Mouse (Mus musculus) cerebellum, adult 9-10 months (tissue): ENCODE measurements around the gene 2610528J11Rik.
"Not testable (repeated sequence)": the region's sequence is repeated elsewhere in the genome, so short reads cannot be mapped to it uniquely, and the experiment has no call there.

Source experiments
- DNase-seq: peaks from one replicate; pipeline ENCODE4 v3.0.0; 2022

Gene 2610528J11Rik

GRCm38 (mm10) chr4:118526408-118527334 is at the start of gene 2610528J11Rik:
TSS of gene 2610528J11Rik (plus strand) at chr4:118526999.
- DNase-seq = no peak

GRCm38 (mm10) chr4:118489717-118490132 is 37.1 kb upstream of the 2610528J11Rik start, which contains the start of gene Tie1:
TSS of gene Tie1 (minus strand) at chr4:118490061.
- no peak for DNase-seq

- DNase-seq = no peak
These were observed 36.3 kb upstream of the 2610528J11Rik start for GRCm38 (mm10) chr4:118490461-118490860.

DNA sequence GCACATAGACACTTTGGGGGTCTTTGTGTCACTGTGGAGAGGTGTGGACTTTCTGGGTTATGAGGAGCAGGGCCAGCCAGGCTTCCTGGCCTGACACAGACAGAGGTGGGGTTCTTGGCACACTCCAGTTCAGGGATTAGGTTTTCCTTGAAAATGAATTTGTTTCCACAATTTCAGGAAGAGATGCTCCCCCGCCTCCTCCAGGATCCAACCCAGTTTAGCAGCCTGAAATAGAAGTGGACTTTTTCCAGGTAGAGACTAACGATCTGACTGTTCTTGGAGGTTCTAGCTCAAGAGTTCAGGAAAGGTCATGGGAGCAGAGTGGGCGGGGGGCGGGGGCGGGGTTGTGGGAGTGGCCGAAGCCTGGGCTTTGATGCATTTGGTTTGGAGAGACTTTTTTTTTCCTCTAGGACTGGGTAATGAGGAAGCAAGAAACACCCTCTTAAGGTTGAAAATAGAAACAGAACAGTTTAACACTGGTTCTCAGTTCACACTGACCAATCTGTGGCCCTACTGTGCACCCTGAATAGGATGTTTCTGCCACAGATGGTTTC is 26.6 kb upstream of the 2610528J11Rik start:
- DNase-seq = no peak

DNA sequence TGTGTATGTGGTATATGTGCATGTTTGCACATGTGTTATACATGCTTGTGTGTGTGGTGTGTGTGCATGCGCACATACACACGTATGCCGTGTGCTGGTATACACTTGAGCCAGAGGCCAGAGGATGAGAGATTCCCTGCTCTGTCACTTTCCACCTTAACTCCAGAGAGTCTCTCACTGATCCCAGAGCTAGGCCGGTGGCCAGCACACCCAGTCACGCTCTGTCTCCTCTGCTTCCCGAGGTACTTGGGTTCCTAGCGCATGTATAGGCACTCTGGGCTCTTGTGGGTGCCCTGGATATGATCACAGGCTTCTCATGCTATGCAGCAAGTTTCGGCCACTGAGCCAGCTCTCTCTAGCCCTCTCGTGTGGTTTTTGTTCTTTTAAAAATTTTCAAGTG is 26.0 kb upstream of the 2610528J11Rik start:
- DNase-seq = no peak

DNA sequence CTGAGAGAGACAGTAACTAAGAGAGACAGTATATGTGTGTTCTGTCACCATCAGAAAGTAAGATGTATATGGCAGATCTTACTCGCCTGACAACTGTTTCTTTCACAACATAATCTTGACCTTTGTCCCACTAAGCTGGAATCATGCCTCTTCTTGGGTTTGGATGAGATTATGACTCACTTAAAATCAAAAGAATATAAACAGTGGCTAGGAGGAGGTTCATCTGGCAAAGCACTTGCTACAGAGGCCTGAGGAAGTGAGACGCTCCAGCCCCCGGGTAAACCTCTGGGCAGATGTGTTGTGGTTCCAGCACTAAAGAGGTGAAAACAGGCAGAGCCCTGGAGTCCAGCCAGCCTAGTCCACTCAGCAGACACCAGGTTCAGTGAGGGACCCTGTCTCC is 21.2 kb upstream of the 2610528J11Rik start:
- no peak for DNase-seq

DNA sequence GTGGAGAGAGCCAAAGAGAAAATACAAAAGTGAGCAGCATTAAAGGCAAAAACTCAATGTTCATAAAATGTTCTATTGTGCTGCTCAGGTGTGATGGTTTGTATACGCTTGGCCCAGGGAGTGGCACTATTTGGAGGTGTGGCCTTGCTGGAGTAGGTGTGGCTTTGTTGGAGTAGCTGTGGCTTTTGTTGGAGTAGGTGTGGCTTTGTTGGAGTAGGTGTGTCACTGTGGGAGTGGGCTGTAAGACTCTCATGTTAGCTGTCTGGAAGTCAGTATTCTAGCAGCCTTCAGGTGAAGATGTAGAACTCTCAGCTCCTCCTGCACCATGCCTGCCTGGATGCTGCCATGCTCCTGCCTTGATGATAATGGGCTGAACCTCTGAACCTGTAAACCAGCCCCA is 19.6 kb upstream of the 2610528J11Rik start:
- not testable (repeated sequence) for DNase-seq

GRCm38 (mm10) chr4:118509050-118509449 is 17.7 kb upstream of the 2610528J11Rik start:
- no peak for DNase-seq

- DNase-seq = no peak
These were observed 9.9 kb upstream of the 2610528J11Rik start for GRCm38 (mm10) chr4:118516699-118517496.

GRCm38 (mm10) chr4:118517497-118518146 is 9.2 kb upstream of the 2610528J11Rik start:
- no peak for DNase-seq

DNA sequence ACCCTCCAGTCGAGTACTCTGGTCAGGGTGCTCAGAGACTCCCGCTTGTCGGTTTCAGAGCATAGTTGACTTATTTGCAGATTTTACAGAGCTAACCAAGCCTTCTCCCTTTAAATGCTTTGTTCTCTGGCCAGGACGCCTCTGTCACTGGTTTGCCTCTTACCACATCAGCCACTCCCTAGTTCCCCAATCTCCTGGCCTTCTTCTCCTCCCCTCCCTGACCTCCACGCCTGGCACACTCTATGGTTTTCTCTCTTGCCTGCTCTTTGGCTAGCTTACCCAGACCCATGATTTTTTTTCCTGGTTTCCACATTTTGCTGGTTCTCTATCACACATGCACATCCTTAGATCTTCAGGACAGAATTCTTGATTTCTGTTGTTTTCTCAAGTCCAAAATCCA is 8.6 kb upstream of the 2610528J11Rik start:
- no peak for DNase-seq

GRCm38 (mm10) chr4:118522248-118522647 is 4.6 kb upstream of the 2610528J11Rik start:
- no peak for DNase-seq

GRCm38 (mm10) chr4:118523976-118524375 is 2.8 kb upstream of the 2610528J11Rik start:
- DNase-seq = no peak

DNA sequence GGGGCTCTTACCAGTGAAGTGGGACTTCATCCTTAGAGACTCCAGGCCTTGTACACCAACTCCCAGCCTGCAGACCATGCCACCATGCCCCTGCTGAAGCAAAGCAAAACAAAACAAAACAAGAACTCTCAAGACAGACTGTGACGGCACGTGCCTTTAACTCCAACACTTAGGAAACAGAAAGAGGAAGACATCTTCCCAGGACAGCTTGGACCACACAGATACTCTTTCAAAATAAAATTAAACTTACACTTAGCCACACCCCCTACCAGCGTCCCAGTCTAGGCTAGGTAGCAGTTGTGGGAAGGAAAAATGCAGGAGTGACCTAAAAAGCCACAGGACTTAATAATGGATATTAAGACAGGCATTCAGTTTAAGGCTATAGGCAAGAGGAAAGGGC is 1.0 kb upstream of the 2610528J11Rik start:
- no peak for DNase-seq

GRCm38 (mm10) chr4:118527335-118527681 is 509 bp downstream of the 2610528J11Rik start:
- no peak for DNase-seq

GRCm38 (mm10) chr4:118527720-118528119 is 921 bp downstream of the 2610528J11Rik start:
- no peak for DNase-seq

- DNase-seq = no peak
These were observed 5.9 kb downstream of the 2610528J11Rik start for GRCm38 (mm10) chr4:118532663-118533062.

- no peak for DNase-seq
These were observed 6.4 kb downstream of the 2610528J11Rik start for GRCm38 (mm10) chr4:118533156-118533555.

- DNase-seq = no peak
These were observed 6.8 kb downstream of the 2610528J11Rik start for GRCm38 (mm10) chr4:118533605-118534004.

DNA sequence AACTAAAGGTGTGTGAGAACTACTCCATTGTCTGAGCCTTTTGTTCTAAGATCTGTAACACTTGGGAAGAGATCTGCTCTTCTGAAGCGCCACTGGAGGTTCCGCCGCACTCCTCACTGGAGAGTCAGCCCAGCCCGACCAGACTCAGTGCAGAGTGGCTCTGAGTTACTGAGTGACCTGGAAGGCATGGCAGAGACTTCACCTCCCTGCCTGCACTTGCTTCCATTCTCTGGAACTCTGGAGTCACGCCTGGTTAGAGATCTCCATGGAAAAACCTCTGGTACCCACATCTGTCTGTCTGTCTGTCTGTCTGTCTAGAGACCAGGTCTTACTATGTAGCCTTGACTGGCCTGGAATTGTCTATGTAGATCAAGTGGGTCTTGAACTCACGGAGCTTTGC is 8.8 kb downstream of the 2610528J11Rik start:
- no peak for DNase-seq

DNA sequence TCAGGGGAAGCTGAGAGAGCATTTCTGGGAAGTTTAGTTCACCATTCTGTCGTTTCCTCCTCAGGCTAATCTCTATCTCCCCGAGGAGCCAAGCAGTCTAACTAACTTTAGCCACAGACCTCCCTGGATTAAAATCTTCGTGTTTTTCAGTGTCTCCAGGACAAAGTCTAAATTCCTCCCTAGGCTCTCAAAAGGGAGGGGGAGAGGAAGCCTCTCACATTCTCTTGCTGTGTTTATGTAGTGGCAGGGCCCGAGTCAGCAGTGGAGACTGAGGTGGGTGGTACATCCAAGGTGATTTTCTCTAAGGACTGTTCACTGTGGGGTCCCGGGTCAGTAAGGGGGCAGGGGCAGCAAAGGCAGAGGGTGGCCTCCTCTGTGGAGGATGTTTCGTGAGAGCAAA is 11.0 kb downstream of the 2610528J11Rik start:
- DNase-seq = no peak

DNA sequence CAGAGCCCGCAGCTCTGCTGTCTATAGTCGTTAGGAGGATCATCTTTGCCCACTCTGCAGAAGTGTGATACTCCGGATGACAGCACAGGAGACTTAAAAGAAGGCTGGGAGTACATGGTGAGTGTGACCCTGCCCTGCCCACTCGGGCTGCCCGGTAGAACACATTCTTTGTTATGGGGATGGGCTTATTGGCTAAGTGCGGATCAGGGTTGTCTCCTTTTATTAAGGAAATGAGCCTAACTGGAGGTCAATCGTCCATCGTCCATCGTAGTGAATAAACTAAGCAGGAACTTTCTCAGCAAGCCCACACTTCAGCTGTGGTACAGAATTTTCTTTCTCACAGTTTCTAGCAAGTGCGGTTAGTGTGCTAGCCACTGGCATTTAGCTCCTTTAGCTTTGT is 13.1 kb downstream of the 2610528J11Rik start:
- DNase-seq = no peak
